Mouse (Mus musculus) retina, postnatal 1 day (tissue): Measurements from ENCODE around the gene Plpp7.

Experiments
- DNase-seq: peaks from one replicate; pipeline ENCODE4 v3.0.0-alpha.2; 2012

The Plpp7 gene

GRCm38 (mm10) chr2:32095351-32096121 lies at the start of gene Plpp7:
Gene Plpp7, plus strand, starts transcription at chr2:32095528.
- DNase-seq: peak; percentile 90

- peak; percentile 44 for DNase-seq
Observed at GRCm38 (mm10) chr2:32046009-32046408, 49.3 kb upstream of the Plpp7 start.

GRCm38 (mm10) chr2:32047323-32047722 lies 48.0 kb upstream of the Plpp7 start:
- no peak for DNase-seq

GRCm38 (mm10) chr2:32051791-32052190 lies 43.5 kb upstream of the Plpp7 start:
- DNase-seq: no peak

GRCm38 (mm10) chr2:32052418-32052817 lies 42.9 kb upstream of the Plpp7 start:
- DNase-seq: no peak

- peak; percentile 32 for DNase-seq
Observed at GRCm38 (mm10) chr2:32055357-32055965, 39.9 kb upstream of the Plpp7 start.

GRCm38 (mm10) chr2:32056524-32056923 lies 38.8 kb upstream of the Plpp7 start:
- DNase-seq: no peak

- DNase-seq: no peak
Observed at GRCm38 (mm10) chr2:32057360-32057759, 38.0 kb upstream of the Plpp7 start.

- DNase-seq: no peak
Observed at GRCm38 (mm10) chr2:32057794-32058193, 37.5 kb upstream of the Plpp7 start.

- no peak for DNase-seq
Observed at GRCm38 (mm10) chr2:32058241-32058640, 37.1 kb upstream of the Plpp7 start.

- DNase-seq: no peak
Observed at GRCm38 (mm10) chr2:32058716-32059115, 36.6 kb upstream of the Plpp7 start.

GRCm38 (mm10) chr2:32059613-32060012 lies 35.7 kb upstream of the Plpp7 start:
- no peak for DNase-seq

GRCm38 (mm10) chr2:32060228-32060805 lies 35.0 kb upstream of the Plpp7 start:
- no peak for DNase-seq

- DNase-seq: no peak
Observed at GRCm38 (mm10) chr2:32061189-32061588, 34.1 kb upstream of the Plpp7 start.

GRCm38 (mm10) chr2:32061722-32062505 lies 33.4 kb upstream of the Plpp7 start:
- DNase-seq: no peak

- no peak for DNase-seq
Observed at GRCm38 (mm10) chr2:32062626-32063410, 32.5 kb upstream of the Plpp7 start.

GRCm38 (mm10) chr2:32063451-32064151 lies 31.7 kb upstream of the Plpp7 start:
- no peak for DNase-seq

- DNase-seq: peak; percentile 44
Observed at GRCm38 (mm10) chr2:32064913-32065312, 30.4 kb upstream of the Plpp7 start.

- DNase-seq: no peak
Observed at GRCm38 (mm10) chr2:32065371-32065791, 29.9 kb upstream of the Plpp7 start.

GRCm38 (mm10) chr2:32066005-32066404 lies 29.3 kb upstream of the Plpp7 start:
- DNase-seq: no peak

- no peak for DNase-seq
Observed at GRCm38 (mm10) chr2:32068811-32069607, 26.3 kb upstream of the Plpp7 start.
